Mouse (Mus musculus) heart, adult 2 months (tissue): ENCODE measurements at regions not wholly inside any gene's neighbourhood (a gene's known extent, or its start where the extent isn't known, plus 50 kb on each side); places are given as distances from the start of the nearest gene placed in this dataset.

Experiments used
- CTCF ChIP-seq: fragments of 200-600 bp; IDR thresholded peaks from 2 replicates; pipeline ENCODE4 v1.8.1; 2022; ENCODE audit warnings: antibody characterized with exemption, mild to moderate bottlenecking, moderate library complexity
- EP300 ChIP-seq: fragments of 200-500 bp; IDR thresholded peaks from 2 replicates; pipeline ENCODE4 v1.6.1; 2011; ENCODE audit warnings: low read depth, low read length, control low read depth; ENCODE audit not compliant: insufficient read depth
- POLR2A ChIP-seq: fragments of 200-500 bp; IDR thresholded peaks from 2 replicates; pipeline ENCODE4 v1.6.1; 2011; ENCODE audit warnings: mild to moderate bottlenecking, low read depth, low read length, control low read depth; ENCODE audit not compliant: insufficient read depth

- TF ChIP-seq CTCF (no peak), POLR2A (no peak), EP300 (no peak)
Observed at GRCm38 (mm10) chr4:55703346-55703916, 171.2 kb upstream of the Klf4 start.
